Mouse (Mus musculus) cerebellum, adult 2 months (tissue): ENCODE measurements around the gene Frmd4a. TPM values are rescaled to one million over a fixed set of nuclear protein-coding genes. Genes with fewer than 3 reads are reported as not detected.
"Not testable (repeated sequence)": the region's sequence is repeated elsewhere in the genome, so short reads cannot be mapped to it uniquely, and the experiment has no call there.

Experiments
- DNase-seq, 2 experiments: peaks; one replicate each; pipeline ENCODE4 v3.0.0; 2021
- H3K27ac ChIP-seq: fragments of 200-500 bp; 2 replicates; pipeline ENCODE4 v1.5.1; 2012; ENCODE audit warnings: low read length, control low read depth, inconsistent platforms; ENCODE audit not compliant: insufficient read depth
- H3K27me3 ChIP-seq: fragments of 200-500 bp; 2 replicates; pipeline ENCODE4 v1.6.1; 2012; ENCODE audit warnings: inconsistent platforms, mild to moderate bottlenecking, low read length, moderate library complexity; ENCODE audit not compliant: control insufficient read depth, insufficient read depth
- H3K4me1 ChIP-seq: fragments of 200-500 bp; 2 replicates; pipeline ENCODE4 v1.6.1; 2011; ENCODE audit warnings: low read length; ENCODE audit not compliant: control insufficient read depth, insufficient read depth
- H3K4me3 ChIP-seq: fragments of 200-500 bp; replicated peaks from 2 replicates; pipeline ENCODE3; 2011; ENCODE audit warnings: mild to moderate bottlenecking, low read depth, low read length, control low read depth; ENCODE audit not compliant: insufficient read depth
- CTCF ChIP-seq: fragments of 200-500 bp; IDR thresholded peaks from 2 replicates; pipeline ENCODE4 v1.5.1; 2011; ENCODE audit warnings: low read depth, mild to moderate bottlenecking, control low read depth, low read length, moderate library complexity, borderline replicate concordance; ENCODE audit not compliant: insufficient read depth
- POLR2A ChIP-seq: fragments of 200-500 bp; IDR thresholded peaks from 2 replicates; pipeline ENCODE4 v1.6.1; 2011; ENCODE audit warnings: low read length, control low read depth, borderline replicate concordance; ENCODE audit not compliant: insufficient read depth
- WGBS: fragments of 180-500 bp; shearing (Covaris S2); methylation state at CpG from one replicate; pipeline ENCODE4 v1.1.7; 2018; 5-methylcytosine and 5-hydroxymethylcytosine counted together
- polyA plus RNA-seq: library from polyadenylated mRNA; depleted of rRNA; stranded (reverse); fragments of >200 nt; gene quantifications from 2 replicates; pipeline ENCODE4 v1.2.3, GENCODE M21; 2012

The Frmd4a gene
- polyA plus RNA-seq, 1 experiment, result 33.6 TPM

- 86% methylated on average over 33 of the region's 33 CpGs for WGBS
- H3K27me3 ChIP-seq, result no peaks in the 10 kb centered on the region
- DNase-seq, result no peak
- no peak overlapping the region for H3K4me3 ChIP-seq
- H3K4me1 ChIP-seq, result peaks cover 8% of the 10 kb centered on the region
- no peak overlapping the region for H3K27ac ChIP-seq
- TF ChIP-seq POLR2A (no peak), CTCF (no peak)
These were observed 585.9 kb downstream of the Frmd4a start for GRCm38 (mm10) chr2:4603361-4603945.

DNA sequence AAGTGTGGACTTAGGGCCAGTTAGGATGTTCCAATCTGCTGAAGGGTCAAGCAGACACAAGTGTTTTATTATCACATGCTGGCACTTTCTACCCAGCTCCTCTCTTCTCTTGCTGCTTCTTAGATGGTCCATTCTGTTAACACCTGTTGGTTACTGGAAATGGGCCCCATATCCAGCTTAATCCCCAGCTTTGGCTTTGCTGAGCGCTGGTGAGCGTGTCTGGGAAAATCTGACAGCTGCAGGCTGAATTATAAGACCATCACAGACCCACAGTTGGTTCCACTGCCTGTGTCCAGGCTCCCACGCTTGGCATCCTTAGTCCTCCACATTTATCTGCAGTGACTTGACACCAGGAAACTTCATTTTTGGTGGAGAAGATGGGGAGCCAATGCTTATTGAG is 589.0 kb downstream of the Frmd4a start:
- H3K27ac ChIP-seq, result no peak overlapping the region
- 85% methylated on average over 3 of the region's 3 CpGs for WGBS
- no peak for DNase-seq
- peaks cover 4% of the 10 kb centered on the region for H3K4me1 ChIP-seq
- H3K27me3 ChIP-seq, result no peaks in the 10 kb centered on the region
- no peak for TF ChIP-seq POLR2A
- TF ChIP-seq CTCF, result no peak
- no peak overlapping the region for H3K4me3 ChIP-seq

- DNase-seq, result no peak
- WGBS, result 89% methylated on average over 3 of the region's 3 CpGs
- H3K4me3 ChIP-seq, result no peak overlapping the region
- H3K27ac ChIP-seq, result no peak overlapping the region
- no peaks in the 10 kb centered on the region for H3K27me3 ChIP-seq
- no peaks in the 10 kb centered on the region for H3K4me1 ChIP-seq
- TF ChIP-seq POLR2A (no peak), CTCF (no peak)
These were observed 590.7 kb downstream of the Frmd4a start for GRCm38 (mm10) chr2:4608253-4608652.

DNA sequence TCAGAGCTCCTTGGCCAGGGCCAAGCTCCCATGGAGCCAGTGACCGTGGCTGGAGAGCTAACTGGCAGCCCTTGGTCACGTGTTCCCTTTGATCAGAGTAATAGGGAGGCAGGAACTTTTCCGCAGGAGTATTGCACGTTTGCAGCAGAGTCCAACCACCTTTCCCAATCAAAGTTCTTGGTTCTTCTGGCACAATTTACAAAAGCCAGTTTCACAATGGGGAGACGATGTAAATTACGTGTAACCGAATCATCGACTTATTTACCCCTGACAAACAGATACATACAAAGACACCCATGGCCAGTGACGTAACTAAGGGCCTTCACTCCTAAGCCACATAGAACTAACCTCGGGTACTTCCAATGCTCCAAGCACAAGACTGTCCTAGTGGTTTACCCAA is 591.9 kb downstream of the Frmd4a start:
- Histone ChIP-seq H3K4me3 (no peak overlapping the region), H3K27me3 (no peaks in the 10 kb centered on the region), H3K4me1 (no peaks in the 10 kb centered on the region), H3K27ac (no peak overlapping the region)
- TF ChIP-seq POLR2A, result no peak
- no peak for TF ChIP-seq CTCF
- DNase-seq, result no peak
- WGBS, result 85% methylated on average over 10 of the region's 10 CpGs

DNA sequence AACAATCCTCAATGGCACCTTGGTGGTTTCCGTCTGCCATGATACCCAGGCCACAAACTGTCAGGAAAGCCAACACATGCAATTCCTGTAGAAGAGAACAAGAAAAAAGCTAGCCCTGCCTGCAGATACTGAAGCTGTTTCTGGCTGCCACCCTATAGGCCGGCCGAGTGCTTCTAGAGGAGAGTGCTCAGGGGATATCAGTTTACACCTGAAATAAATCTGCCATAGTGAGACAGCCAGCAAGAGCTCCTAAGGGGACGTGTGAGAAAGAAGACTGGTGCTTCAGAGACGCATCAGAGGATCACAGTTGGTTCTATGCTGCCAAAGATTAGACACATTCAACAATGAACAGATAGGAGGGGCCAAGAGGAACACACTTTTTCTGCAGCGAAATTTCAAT is 593.8 kb downstream of the Frmd4a start:
- Histone ChIP-seq H3K27me3 (no peaks in the 10 kb centered on the region), H3K4me1 (no peaks in the 10 kb centered on the region), H3K4me3 (no peak overlapping the region), H3K27ac (no peak overlapping the region)
- DNase-seq, result no peak
- TF ChIP-seq CTCF, result no peak
- no peak for TF ChIP-seq POLR2A
- WGBS, result 89% methylated on average over 6 of the region's 6 CpGs

GRCm38 (mm10) chr2:4611704-4612103 is 594.2 kb downstream of the Frmd4a start:
- TF ChIP-seq CTCF (no peak), POLR2A (no peak)
- Histone ChIP-seq H3K27me3 (no peaks in the 10 kb centered on the region), H3K27ac (no peak overlapping the region), H3K4me1 (no peaks in the 10 kb centered on the region), H3K4me3 (no peak overlapping the region)
- DNase-seq, result no peak
- 88% methylated on average over 10 of the region's 10 CpGs for WGBS

GRCm38 (mm10) chr2:4614276-4614929 is 596.9 kb downstream of the Frmd4a start:
- not testable (repeated sequence) for H3K4me1 ChIP-seq, H3K4me3 ChIP-seq, H3K27me3 ChIP-seq, H3K27ac ChIP-seq, DNase-seq
- 51% methylated on average over 6 of the region's 6 CpGs for WGBS

GRCm38 (mm10) chr2:4615014-4615546 is 597.6 kb downstream of the Frmd4a start:
- DNase-seq, result no peak
- H3K4me1 ChIP-seq, result peaks cover 10% of the 10 kb centered on the region; the same call in 1 of the 2 replicates
- H3K27ac ChIP-seq, result no peak overlapping the region
- 95% methylated on average over 2 of the region's 2 CpGs for WGBS
- no peak overlapping the region for H3K4me3 ChIP-seq
- TF ChIP-seq CTCF (no peak), POLR2A (no peak)
- no peaks in the 10 kb centered on the region for H3K27me3 ChIP-seq
